Mouse (Mus musculus): ENCODE results near the gene Olfr1161.
"Not testable (repeated sequence)": the region's sequence is repeated elsewhere in the genome, so short reads cannot be mapped to it uniquely, and the experiment has no call there.

Olfr1161 gene

DNA sequence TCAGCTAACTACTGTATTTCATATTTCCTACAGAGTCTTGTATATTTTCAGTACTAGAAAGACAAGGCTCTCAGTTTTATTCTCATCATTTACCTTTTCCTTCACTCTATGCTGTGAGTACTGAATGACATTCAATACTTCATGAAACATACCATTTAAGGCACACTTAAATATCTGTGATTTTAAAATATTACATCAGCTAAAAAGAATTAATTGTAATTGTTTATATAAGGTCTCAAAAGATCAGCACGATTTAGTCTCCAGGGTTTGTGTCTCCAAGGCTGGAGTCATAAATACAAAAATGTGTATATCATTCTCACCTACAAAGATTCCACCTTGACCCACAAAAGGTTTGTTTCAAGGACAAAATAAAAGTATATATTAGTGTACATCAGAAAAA, at the start of gene Olfr1161:
Gene Olfr1161, plus strand, starts transcription at position 301 of the 400 bp plus-strand sequence.
- DNase-seq (ENCODE audit: low spot score in 2 of 2) = not testable (repeated sequence)

DNA sequence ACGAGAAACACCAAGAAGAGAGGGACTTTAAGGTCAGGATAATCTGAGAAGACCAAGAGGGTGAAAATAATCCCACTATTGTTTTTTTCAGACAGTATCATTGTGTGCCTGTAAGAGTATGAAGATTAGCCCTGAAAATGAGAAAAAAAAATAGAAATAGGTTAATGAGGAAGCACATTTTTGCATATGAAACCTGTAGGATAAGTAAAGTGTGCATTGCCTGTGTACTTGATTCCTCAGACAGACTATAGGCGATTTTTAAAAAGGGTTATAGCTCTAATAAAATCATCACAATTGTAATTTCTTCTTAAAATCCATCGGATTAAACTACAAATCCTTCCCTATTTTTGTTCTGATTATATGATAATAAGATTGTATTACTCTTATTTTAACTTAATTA, 48.0 kb upstream of the Olfr1161 start, which contains the start of gene Olfr74:
Gene Olfr74, minus strand, starts transcription at position 101 of the 400 bp plus-strand sequence.
- no peak for DNase-seq (ENCODE audit: low spot score in 2 of 2)

DNA sequence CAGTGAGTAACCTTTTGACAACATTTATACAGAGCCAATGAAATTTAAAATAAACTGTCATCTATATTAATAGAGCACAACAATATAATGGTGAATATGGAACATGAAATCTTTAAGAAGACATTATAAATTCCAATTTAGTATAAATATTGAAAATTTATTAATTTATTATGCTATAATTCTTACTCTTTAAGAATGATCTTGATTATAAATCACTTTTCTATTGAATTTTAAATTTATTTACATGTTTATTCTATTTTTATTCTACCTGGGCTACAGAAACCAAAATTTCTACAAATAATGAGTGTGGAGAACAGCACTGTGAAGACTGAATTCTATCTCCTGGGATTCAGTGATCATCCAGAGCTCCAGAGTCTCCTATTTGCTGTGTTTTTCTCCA, 32.8 kb upstream of the Olfr1161 start, which contains the start of gene Olfr1158:
Gene Olfr1158, plus strand, starts transcription at position 301 of the 400 bp plus-strand sequence.
- no peak for DNase-seq (ENCODE audit: low spot score in 2 of 2)

DNA sequence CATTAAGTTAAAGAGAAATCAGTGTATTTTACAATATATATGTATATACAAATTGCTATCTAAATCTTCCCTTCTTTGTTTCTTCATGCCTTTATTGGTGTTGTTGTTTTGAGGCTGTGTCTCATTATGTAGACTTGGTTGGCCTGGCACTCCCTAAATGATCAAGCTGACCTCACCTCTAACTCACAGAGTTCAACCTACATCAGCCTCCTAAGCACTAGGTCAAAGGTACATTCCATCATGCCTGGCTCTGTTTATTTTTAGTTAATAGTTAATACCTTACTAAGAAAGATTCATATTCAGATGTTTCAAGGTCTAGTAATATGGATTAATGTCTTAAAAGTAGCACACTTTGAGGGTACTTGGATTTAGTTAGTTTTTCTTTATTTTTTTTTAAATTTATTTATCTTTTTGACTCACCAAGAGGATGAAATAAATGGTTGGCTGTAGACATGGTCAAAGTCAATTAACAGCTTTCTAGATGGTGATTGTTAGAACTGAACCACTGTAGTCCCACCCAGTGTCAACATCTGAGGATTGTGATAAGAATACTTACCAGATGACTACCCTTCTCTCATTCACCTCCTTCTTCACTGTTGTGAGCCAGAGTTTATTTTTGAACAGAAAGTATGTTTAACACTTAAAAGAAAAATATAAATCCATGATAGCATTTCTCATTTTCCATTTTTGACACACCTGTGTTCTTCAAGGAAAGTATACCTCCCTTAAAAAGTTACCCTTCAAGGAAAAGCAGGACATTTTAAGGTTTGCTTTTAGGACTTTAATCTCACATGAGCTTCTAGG, 14.9 kb upstream of the Olfr1161 start, which contains the start of gene Olfr1160:
Gene Olfr1160, minus strand, starts transcription at position 754 of the 804 bp plus-strand sequence.
- DNase-seq (ENCODE audit: low spot score in 2 of 2) = no peak

DNA sequence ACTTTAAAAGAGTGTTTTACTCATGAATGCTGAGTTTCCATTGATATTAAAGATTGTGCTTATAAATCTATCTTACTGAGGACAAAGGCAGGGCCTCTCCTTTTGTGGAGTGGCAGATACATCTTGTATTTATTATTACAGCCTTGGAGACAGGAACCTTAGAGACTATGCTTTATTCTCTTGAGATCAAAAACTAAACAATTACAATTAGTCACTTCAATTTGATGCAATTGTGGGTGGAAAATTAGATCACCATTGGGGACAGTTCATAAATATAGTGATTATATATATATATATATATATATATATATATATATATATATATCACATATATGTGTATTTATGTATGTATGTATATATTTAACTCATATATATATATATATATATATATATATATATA, 15.0 kb downstream of the Olfr1161 start, which contains the start of gene Olfr73:
Gene Olfr73, minus strand, starts transcription at position 101 of the 400 bp plus-strand sequence.
- DNase-seq (ENCODE audit: low spot score in 2 of 2) = no peak

DNA sequence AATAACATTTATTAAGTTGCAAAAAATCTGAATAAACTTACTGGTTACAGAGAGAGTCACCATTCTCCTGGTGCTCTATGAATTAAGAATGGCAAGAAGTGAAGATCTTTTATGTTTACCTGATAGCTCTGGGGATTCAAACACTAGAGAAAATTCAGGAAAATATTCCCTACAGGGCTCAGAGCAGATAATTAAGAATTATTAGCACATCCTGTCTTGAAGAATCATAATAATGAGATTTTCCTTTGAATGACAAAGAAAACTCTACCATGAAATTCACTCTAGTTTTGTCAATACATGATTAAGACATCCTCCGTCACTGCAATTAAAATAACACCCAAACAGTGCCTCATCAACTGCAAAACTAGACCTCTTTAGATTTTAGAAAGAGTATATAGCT, 28.5 kb downstream of the Olfr1161 start, which contains the start of gene Olfr1162:
Gene Olfr1162, minus strand, starts transcription at position 101 of the 400 bp plus-strand sequence.
- DNase-seq (ENCODE audit: low spot score in 2 of 2) = no peak

DNA sequence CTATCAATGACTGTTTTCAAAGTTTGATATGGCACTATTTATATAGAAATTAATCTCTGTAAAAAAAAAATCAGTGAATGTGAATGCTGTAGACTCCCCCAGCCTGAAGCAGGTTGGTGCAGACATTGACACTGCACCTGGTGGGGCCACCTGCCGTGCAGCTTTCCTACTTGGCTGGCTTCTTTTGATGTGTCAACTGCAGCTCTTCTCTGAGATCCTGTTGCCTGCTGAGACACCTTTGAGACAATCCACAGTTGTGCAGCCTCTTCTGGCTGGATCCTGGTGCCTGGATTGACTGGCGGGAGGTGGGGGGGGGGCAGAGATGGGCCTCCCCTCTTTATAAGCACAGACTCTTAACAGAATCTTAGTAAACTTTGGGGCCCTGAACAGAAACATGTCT, 41.0 kb downstream of the Olfr1161 start:
- DNase-seq (ENCODE audit: low spot score in 2 of 2) = no peak

DNA sequence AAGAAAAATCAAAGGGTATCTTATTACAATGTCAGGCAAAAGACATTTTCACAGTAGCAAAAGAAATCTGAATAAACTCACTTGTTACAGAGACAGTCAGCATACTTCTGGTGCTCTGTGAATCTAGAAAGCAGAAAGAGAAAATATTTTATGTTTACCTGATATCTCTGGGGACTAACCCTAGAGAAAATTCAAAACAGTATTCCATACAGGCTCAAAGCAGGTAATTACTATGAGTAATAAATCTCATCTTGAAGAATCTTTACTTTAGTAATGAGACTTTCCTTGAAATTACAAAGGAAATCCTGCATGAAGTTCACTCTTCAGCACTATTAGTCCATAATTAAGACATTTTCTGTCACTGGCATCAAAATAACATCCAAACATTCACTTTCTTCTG, 49.2 kb downstream of the Olfr1161 start, which contains the start of gene Olfr1163:
Gene Olfr1163, minus strand, starts transcription at position 101 of the 400 bp plus-strand sequence.
- DNase-seq (ENCODE audit: low spot score in 2 of 2) = no peak
